Mouse (Mus musculus) heart, embryonic 13.5 days (tissue): ENCODE results near the gene Rpa3. TPM values are rescaled to one million over a fixed set of nuclear protein-coding genes. Genes with fewer than 3 reads are reported as not detected.

Source experiments
- polyA plus RNA-seq: library from polyadenylated mRNA; unstranded; fragments of >200 nt; fragmentation: Nextera tagmentation; extraction: Ambion mirVana; gene quantifications from 2 replicates; pipeline ENCODE4 v1.2.1, GENCODE M21; 2015

Rpa3 gene
- polyA plus RNA-seq, 1 experiment from 2014 or later: 105 TPM

Other genes with a start within 250 kb of the Rpa3 start
- gene Col28a1, start 66.6 kb downstream of the Rpa3 start, polyA plus RNA-seq: 0.06 and 0.19 TPM in 2 replicates
- 15.8 and 16.5 TPM in 2 replicates for gene Mios, start 50.0 kb downstream of the Rpa3 start, polyA plus RNA-seq
- gene Umad1, start 115 bp upstream of the Rpa3 start, polyA plus RNA-seq: 23.4 and 25.6 TPM in 2 replicates
- gene Gm45062, start 277 bp upstream of the Rpa3 start, polyA plus RNA-seq: 8.1 and 8.4 TPM in 2 replicates